Mouse (Mus musculus): ENCODE measurements around the gene 2200002J24Rik.

The 2200002J24Rik gene

DNA sequence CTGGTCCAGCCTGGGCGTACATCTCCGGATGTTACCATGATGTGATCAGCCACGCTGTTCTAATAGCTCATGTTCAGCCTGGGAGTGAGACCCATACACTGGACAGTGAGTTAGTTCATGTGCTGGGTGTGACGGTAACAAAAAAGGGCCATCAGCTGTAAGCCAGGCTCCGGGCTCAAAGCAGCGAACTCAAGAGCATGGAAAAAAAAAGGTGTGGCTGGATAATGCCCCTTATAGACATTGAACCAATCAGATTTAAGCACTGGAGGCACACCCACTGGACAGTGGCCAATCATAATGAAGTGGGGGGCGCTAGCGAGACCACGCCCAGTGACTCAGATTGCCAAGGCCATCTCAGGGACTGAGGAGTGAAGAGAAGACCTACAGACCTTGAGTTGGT, at the start of gene 2200002J24Rik:
Gene 2200002J24Rik, plus strand, starts transcription at position 338 of the 400 bp plus-strand sequence.
- DNase-seq = no peak

DNA sequence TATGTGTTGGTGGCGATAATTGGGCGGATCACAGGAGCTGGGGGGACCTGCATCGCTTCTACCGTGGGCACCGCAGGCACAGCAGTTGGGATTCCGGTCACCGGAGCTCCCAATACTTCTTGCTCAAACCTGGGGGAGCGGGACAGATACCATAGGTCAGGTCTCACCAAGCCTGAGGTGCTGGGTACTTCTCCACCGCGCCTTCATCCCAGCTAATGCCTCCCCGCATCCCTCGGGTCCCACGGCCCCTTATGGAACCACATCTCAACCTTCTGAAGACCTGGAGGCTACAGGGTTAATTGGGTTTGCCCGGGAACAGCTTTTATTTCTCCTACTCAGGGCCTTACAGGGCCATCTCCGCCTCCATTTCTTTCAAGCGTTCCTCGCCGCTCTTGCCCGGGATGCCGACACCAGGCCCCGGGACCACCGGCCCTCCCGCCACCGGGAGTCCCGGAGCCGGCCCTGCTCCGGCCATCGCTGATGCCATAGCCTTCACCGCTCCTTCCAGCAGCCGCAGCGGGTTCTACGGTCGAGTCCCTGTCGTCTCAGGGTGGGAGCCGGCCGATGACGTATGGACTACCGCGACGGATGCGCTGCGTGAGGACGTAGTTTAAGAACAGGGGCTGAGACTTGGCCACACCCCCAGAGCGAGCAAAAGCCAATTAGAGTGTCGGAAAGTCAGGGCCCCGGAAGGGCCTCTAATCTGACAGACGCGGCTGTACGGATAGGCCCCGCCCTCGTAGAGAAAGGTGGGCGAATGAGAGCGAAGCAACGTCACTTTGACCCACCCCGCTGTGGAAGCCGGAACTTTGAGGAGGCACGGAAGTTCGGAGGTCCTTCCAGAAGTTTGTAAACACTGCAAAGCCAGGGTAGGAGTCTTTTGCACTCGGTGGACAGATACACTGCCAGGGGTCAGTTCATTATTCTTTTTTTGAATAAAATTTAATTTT, 48.9 kb upstream of the 2200002J24Rik start, which contains the start of gene Rbm42:
Gene Rbm42, minus strand, starts transcription at position 727 of the 950 bp plus-strand sequence.
- DNase-seq = peak; percentile 95

DNA sequence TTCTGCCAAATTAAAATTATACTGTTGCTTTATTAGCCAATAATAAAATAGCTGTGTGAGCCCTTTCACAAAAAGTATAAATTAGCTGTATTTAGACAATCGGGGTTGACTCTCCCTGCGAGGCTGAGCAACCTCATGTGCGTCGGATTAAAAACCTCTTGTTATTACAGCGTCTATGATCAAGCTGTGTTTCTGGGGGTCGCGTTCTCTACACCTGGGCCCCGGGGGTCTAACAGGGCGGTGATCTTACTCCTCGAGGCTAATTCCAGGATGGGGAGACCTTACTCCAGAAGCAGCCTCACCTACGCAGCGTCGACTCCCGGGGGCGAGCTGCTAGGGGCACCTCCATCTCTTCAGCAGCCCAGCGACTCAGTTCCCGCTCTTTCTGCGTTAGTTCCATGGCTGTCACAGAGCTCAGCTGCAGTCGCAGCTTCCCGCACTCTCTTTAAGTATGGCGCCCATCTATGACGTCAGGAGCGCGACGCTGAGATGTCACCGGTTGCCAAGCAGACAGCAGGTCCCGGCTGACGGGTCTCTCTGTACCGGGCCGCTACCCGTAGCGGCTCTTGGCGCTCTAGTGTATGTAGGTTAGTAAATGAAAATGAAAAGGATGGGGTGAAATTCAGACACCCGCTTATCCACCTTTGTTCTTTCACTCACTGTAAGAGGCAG, 34.1 kb upstream of the 2200002J24Rik start, which contains the start of gene Haus5:
Gene Haus5, minus strand, starts transcription at position 466 of the 672 bp plus-strand sequence.
- DNase-seq = peak; percentile 91

DNA sequence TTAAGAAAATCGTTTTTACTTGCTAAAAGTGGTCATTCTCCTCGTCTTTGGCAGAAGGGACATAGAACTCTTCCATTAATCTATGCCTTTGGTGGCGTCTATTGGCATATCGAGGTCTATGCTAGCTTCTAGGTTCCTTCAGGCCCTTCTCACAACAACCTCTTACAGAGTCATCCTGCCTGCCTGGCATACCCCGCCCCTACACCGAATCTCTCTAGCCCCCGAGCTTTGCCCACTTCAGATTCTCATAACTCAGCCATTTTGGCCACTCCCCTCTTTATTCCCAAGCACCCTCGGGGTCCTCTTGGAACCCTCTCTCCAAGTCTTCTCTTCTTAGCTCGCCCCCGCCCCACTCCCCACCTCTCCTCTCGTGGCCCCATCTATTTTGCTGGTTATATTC, 33.4 kb upstream of the 2200002J24Rik start:
- DNase-seq = peak; percentile 25

DNA sequence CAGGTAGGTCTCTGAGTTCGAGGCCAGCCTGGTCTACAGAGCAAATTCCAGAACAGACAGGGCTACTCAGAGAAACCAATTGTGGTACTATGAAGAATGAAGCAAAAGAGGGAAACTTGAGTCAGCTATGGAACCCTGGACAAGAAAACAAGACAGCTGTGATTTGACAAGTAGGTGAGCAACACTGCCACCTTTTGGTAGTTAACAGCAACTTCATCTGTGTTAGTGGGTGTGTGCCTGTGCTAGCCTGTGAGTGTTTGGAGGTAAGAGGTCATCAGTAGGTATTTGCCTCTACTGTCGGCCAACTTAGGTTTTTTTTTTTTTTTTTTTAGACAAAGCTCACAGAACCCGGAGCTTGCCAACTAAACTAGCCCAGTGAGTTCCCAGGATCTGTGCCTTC, 29.5 kb upstream of the 2200002J24Rik start:
- DNase-seq = no peak

DNA sequence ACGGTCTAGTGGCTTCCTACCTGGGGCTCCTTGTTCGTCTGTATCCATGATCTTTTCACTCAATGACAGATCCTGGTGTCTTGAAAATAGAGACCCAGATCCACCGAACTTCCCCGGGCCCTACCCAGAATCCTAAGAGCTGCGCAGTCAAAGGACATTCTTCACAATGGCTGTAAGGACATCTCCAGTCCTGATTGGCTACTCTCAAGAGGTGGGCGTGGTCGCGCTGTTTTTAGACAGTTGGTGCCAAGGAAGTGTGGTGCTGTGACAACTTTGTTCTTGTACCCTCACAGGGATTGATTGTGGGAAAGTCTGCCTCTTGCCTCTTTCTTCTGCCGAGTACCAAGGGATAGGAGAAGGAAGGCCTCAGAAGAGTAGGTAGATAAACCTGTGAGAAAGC, 27.2 kb upstream of the 2200002J24Rik start, which contains the start of gene Pmis2:
Gene Pmis2, minus strand, starts transcription at position 126 of the 400 bp plus-strand sequence.
- DNase-seq = no peak

DNA sequence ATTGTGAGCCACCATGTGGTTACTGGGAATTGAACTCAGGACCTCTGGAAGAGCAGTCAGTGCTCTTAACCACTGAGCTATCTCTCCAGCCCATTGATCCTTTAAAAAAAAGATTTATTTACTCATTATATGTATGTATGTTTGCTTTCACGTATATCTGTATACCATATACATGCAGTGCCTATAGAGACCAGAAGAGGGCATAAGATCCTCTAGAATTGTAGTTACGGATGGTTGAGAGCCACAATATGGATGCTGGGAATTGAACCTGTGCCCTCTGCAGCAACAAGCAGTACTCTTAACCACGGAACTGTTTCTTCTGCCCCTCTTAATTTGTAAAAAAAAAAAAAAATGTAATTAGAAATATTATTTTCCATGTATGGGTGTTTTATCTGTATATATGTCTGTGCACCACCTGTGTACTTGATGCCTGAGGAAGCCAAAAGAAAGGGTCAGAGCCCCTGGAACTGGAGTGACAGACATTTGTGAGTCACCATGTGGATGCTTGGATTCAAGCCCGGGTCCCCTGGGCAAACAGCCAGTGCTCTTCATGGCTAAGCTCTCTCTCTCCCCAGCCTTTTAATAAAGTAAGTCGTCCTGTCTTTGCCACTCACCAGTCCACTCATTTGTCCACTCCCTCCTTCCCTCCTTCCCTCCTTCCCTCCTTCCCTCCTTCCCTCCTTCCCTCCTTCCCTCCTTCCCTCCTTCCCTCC, 20.3 kb upstream of the 2200002J24Rik start:
- peak; percentile 38 for DNase-seq

DNA sequence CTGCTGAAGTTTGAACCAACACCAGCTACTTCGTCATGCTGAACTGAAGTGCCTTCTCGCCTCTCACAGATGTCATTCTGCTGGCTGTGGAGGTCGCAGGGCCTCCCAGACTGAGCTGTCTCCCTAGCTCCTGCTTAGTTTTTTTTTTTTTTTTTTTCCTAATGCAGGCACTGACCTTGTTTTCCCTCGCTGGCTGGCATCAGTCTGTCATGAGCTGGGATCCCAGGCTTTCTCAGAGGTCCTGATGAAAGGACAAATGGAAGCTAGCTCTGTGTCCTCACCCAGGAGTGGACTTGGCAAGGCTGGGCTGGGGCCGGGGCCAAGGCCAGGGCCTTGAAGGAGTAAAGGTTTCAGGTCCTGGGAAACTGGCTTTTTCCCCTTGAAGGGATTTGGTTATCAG, 16.8 kb upstream of the 2200002J24Rik start:
- no peak for DNase-seq

DNA sequence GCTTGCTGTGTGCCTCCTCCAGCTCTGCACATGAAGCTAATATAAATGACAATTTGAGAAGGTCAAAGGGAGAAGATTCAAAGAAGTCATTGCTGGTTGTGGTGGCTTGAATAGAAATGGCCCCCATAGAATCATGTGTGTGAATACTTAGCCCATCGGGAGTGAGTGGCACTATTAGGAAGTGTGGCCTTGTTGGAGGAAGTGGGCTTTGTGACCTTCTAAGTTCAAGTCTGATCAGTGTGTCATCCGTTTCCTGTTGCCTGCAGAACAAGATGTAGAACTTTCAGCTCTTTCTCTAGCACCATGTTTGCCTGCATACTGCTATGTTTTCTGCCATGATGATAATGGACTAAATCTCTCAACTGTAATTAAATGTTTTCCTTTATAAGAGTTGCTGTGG, 15.3 kb upstream of the 2200002J24Rik start:
- no peak for DNase-seq

DNA sequence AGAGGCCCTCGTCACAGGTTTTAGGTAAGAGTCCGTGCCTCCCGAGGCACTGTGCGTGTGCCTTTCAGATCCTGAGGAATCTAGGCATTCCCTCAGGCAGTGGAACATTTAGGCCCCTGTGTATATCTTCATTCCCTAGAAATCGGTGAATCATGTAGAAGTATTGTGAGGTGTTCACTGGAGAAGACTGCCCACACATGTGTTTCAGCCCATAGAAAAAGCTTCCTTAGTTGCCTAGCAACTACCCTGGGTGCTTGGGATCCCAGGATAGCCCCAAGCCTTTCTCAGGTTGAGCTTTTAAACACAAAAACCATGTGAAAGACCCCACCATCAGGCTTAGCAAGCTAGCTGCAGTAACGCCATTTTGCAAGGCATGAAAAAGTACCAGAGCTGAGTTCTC, 10.4 kb upstream of the 2200002J24Rik start:
- DNase-seq = no peak

DNA sequence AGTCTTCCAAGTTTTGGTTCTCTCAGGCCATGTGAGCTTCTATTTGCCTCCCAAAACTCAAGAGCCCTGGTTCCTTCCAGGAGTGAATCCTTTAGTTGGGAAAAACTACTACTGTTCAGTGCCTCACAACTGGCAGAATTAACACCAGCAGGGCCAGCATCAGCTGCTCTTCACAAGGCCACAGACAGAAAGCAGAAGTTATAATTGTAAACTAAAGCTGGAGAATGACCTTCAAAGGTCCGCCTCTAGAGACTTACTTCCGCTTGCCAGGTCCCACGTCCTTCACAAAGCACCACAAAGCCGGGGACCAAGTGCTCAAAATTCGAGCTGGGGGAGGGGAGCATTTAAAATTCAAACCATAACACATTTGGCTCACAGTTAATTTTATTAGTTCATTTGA, 625 bp upstream of the 2200002J24Rik start:
- no peak for DNase-seq

DNA sequence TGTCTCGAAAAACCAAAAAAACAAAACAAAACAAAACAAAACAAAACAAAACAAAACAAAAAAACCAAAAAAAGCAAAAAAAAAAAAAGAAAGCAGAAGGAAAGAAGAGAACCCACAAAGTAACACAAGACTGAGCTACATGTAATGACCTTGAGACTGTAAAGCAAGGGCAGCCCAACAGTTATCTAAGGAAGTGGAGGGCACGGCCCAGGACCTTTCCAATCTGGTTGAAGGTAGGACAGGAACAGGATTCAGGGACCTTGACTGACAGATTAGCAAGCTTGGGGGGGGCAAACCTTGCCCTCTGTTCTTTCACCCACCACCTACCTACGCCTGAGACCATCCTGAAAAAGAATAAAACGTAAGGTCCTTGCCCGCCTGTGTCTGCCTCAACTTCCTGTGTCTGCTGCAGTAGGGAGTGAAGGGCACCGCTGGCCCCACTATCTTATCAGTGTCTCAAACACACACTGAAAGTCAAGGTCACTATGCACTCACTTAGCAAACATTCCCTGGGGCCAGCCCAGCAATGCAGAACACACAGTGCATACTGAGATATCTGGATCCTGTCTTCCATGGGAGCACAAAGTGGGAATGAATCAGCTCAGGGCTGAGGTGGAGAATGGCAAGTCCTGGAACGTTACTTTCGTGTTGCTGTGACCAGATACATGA, 7.6 kb downstream of the 2200002J24Rik start:
- DNase-seq = no peak

DNA sequence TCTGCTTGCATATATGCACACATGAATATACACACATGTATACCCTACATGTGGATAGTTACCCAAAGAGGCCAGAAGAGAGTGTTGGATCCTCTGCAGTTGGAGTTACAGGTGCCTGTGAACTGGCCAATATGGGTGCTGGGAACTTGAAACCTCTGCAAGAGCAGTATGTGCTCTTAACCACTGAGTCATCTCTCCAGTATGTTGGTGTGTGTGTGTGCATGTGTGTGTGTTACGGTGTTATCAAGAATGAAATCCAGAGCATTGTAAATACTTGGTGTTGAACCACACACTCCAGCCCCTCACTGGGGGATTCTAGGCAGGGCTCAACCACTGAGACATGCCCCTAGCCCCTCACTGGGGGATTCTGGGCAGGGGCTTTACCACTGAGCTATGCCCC, 8.7 kb downstream of the 2200002J24Rik start:
- DNase-seq = no peak

DNA sequence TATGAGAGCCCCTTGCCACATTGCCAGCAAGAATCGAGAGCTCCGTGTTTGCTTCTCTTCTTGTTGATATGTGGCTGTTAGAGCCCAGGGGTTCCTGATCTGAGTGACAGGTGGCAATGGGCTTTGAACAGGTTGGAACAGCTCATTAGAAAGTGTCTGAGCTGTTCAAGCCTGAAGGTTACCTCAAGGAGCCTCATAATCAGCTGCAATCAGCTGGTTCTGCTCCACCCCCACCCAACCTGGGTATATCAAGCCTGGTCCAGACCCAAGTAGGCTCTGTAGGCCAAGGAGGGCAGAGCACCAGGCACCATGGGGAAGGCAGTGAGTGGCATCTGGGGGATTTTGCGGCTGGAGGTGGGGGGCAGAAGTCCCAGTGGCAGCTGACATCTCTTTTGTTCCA, 13.2 kb downstream of the 2200002J24Rik start, which contains the start of gene Atp4a:
Gene Atp4a, plus strand, starts transcription at position 268 of the 400 bp plus-strand sequence.
- no peak for DNase-seq

DNA sequence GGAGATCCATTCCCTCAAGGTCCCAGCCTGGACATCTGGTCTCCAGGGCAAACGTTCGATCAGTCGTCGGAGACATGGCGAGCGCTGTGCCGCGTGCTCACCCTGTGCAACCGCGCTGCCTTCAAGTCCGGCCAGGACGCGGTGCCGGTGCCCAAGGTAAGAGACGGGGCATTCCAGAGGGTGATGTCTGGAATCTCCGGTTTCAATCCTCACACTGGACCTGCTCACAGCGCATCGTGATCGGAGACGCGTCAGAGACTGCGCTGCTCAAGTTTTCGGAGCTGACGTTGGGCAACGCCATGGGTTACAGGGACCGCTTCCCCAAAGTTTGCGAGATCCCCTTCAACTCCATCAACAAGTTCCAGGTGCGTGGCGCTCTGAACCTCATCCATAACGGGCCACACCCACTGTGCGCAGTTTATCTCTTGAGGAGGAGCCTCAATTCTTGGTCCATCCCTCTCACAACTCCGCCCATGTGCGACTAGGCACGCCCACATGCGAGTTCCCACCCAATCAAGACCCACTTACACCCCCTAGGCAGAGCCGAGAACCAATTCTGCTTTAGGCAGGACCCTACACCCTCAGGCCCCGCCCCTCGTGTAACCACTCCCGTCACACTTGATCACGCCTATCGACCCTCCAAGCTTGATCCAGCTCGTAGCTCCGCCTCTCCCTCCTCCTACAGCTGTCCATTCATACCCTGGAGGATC, 18.4 kb downstream of the 2200002J24Rik start:
- peak; percentile 67 for DNase-seq

DNA sequence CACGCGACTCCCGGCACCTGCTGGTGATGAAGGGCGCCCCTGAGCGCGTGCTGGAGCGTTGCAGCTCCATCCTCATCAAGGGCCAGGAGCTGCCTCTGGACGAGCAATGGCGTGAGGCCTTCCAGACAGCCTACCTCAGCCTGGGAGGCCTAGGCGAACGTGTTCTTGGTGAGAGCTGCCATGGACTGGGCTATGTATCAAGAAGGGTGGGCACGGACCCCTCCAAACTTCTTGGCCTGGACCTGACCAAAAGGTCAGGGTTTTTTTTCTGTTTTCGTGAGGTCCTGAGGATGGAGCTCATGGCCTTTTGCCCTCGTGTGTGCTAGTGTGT, 19.0 kb downstream of the 2200002J24Rik start:
- no peak for DNase-seq

DNA sequence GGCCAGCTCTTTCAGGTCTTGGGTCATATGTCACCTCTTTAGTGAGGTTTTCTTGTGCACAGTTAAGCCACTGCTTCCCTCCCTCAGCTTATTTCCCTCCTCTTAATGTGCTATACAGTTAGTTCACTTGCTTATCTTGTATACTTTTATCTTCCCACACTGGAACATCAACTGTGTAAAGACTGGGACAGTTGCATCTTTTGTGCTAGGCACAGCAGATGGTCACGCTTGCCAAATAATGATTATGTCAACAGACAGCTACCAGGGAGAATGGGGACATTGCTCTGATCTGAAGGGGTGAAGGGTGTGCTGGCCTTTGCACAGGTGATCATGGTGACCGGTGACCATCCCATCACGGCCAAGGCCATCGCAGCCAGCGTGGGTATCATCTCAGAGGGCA, 20.9 kb downstream of the 2200002J24Rik start:
- no peak for DNase-seq

DNA sequence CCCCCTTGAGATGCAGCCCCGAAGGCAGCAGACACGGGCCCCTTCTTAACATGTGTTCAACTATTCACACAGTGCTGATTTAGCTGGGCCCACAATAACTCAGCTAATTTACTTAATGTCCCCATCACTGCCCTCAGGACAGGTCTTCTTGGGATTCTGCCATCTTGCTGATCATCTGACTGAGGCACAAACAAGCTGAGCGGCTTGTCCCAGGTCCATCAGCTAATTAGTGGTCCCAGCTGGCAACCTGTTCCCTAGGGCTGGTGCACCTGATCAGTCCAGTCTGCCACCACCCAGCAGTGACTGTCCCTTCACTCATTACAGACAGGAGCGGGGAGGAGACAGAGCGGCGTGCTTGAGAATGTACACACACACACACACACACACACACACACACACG, 22.6 kb downstream of the 2200002J24Rik start:
- no peak for DNase-seq

DNA sequence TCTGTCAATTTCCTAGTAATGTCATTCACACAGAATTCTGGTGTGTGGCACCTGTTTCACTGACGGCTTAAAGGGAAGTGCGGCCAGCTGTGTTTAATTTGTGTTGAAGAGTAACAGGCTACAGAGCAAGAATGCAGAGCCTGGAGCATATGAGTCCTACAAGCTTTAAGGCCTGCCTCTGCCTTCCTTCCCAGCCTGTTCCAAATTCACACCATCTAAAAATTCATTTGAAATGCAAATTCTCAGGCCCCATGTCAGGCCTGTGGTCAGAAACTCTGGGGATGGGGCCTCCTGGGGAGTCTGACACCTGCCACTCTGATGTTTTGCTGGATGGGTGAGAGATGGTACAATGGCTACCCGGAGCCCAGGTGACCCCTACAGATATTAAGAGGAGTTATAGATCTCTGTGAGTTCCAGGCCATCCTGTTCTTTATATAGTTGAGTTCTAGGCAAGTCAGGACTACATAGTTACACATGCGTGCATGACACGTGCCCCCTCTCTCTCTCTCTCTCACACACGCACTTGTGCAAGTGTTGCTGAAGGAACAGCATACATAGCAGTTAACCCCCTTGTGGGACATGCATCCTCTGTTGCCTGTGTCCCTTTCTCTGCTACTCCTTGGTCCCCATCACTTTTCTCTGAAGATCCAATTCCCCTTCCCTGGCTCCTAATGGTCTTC, 24.7 kb downstream of the 2200002J24Rik start:
- DNase-seq = no peak

DNA sequence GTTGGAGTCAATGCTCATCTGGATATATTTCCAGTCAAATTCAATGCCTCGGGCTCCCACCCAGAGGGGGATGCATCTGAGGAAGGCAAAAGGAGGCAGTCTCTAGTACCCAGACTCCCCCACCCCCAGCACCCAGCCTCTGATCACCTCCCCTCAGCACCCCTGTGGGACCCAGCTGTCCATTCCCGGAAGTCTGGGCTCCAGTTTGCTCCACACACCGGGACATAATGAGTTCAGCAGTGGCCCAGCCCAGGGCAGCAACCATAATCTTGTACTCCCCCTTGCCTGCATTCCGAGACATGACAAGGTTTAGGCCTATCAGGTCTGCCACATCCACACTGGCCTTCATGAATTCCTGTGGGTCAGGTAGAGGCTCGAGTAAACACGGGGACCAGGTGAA, 29.5 kb downstream of the 2200002J24Rik start:
- DNase-seq = no peak

DNA sequence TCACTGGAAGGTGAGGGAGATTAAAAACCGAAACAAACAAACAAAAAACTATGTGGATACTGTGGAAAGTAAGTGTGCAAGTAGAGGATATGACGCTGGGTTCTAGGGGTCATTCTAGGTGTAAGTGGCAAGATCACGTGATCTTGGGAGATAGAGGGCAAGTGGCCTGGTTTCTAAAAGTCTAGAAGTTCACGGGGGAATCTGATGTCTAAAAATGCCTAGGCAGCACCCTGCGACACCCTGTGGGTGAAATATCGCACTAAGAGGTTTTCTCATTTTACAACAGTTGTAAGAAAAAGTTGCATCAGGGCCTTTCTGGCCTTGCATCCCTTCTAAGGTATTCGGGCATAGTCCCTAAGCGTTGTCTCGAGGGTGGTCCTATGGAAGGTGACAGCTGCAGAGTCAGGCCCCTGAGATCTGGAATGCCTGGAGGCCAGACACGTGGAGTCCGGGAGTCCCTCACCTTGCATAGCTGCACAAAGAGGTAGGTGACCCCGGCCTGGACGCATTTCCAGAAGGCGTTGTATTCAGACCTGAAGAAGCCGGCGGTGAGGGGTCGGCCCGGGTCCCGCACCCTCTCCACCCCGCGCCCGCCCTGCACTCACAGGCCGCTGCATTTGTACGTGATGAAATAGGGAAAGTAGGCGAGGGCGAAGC, 30.1 kb downstream of the 2200002J24Rik start:
- DNase-seq = no peak
